In genomic region chr10:20040116-20040515, GRCm38 (mm10) we compare ENCODE assay signal across 11 mouse cellular contexts.
A peak's percentile ranks its signal among the peaks of the same experiment; 100 is the strongest.
DNase-seq lines count a peak whose midpoint lies in the region; ATAC-seq and TF ChIP-seq lines count a peak whose summit lies in the region.
"Had no signal": no experiment of that assay in that cellular context is flagged by ENCODE, and none has a peak within 500 bp of the region (broad histone marks: within the 10 kb centered on the region; RNA-seq: fewer than 3 reads in every experiment).

No protein-coding gene starts in this region.

- no peak overlapping the region for H3K4me2 ChIP-seq in heart, embryonic 11.5 days
- H3K4me2 ChIP-seq in CH12.LX (ENCODE audit: insufficient read depth, low read depth, poor library complexity, severe bottlenecking), result no peak overlapping the region
- no peak overlapping the region for H3K4me2 ChIP-seq in stomach, postnatal 0 days (replicated peaks; ENCODE audit: low read depth)
- H3K4me2 ChIP-seq: liver, embryonic 12.5 days; midbrain, embryonic 15.5 days had no signal

- TF ChIP-seq RAD21 in CH12.LX (IDR thresholded peaks at IDR 0.05; ENCODE audit: low read depth, low read length), result no peak

- TF ChIP-seq POLR2A in CH12.LX (IDR thresholded peaks at IDR 0.05; ENCODE audit: low read depth, low read length), result no peak

- dilution Hi-C loops in CH12.LX (cut with MboI; ENCODE audit: extremely low pct_ligation_motif_present, extremely low pct_unique_long_range_greater_than_20kb, low sequenced_read_pairs), result no loop called here

- TF ChIP-seq EP300 in CH12.LX (IDR thresholded peaks at IDR 0.05; ENCODE audit: low read length), result no peak
- no peak for TF ChIP-seq EP300 in stomach, postnatal 0 days (optimal IDR thresholded peaks at IDR 0.05)

- H3K9ac ChIP-seq in heart, embryonic 11.5 days (ENCODE audit: low read depth, low read length), result no peak overlapping the region
- H3K9ac ChIP-seq in CH12.LX (ENCODE audit: insufficient read depth, low read depth), result no peak overlapping the region
- H3K9ac ChIP-seq in stomach, postnatal 0 days (ENCODE audit: low read length), result no peak overlapping the region
- H3K9ac ChIP-seq: liver, embryonic 12.5 days; midbrain, embryonic 15.5 days had no signal

- H3K27ac ChIP-seq in heart, embryonic 11.5 days (ENCODE audit: low read depth, low read length), result no peak overlapping the region
- H3K27ac ChIP-seq in CH12.LX (ENCODE audit: insufficient read depth, low read depth), result peak overlapping the region; percentile 33; the same call in 1 of the 2 replicates
- H3K27ac ChIP-seq in stomach, postnatal 0 days (replicated peaks), result no peak overlapping the region
- H3K27ac ChIP-seq: liver, embryonic 12.5 days; midbrain, embryonic 15.5 days had no signal

- in situ Hi-C loops in CH12.LX (cut with MboI; ENCODE audit: low pct_ligation_motif_present, low pct_unique_long_range_greater_than_20kb, low sequenced_read_pairs), result no loop called here

- 84% methylated on average over 7 of the region's 7 CpGs for WGBS in heart, embryonic 11.5 days (ENCODE audit: insufficient replicate concordance)
- WGBS in stomach, postnatal 0 days, result 56% methylated on average over 7 of the region's 7 CpGs

- peaks cover 12% of the 10 kb centered on the region for H3K79me2 ChIP-seq in CH12.LX (replicated peaks; ENCODE audit: control insufficient read depth, extremely low read depth, insufficient read depth, poor library complexity, severe bottlenecking)

- H3K9me3 ChIP-seq in heart, embryonic 11.5 days (replicated peaks; ENCODE audit: control insufficient read depth, low read length), result no peaks in the 10 kb centered on the region
- H3K9me3 ChIP-seq in CH12.LX (replicated peaks; ENCODE audit: low read length), result no peaks in the 10 kb centered on the region
- H3K9me3 ChIP-seq in stomach, postnatal 0 days (ENCODE audit: control insufficient read depth, low read length), result no peaks in the 10 kb centered on the region
- H3K9me3 ChIP-seq: liver, embryonic 12.5 days; midbrain, embryonic 15.5 days had no signal

- intact Hi-C loops in gastrocnemius, postnatal 36 days (cut with DNase I), result loop anchor here (10.0 kb wide), 1 partner anchor 105 kb away; the partner anchor contains the start of gene Map3k5

- H3K36me3 ChIP-seq in heart, embryonic 11.5 days (ENCODE audit: control insufficient read depth, insufficient read depth, low read length), result no peaks in the 10 kb centered on the region
- H3K36me3 ChIP-seq in CH12.LX (replicated peaks in 1 of 2; ENCODE audit: control insufficient read depth in 1 of 2, insufficient read depth in 1 of 2, low read length in 1 of 2), result peaks cover 22 to 44% of the 10 kb centered on the region in 2 experiments
- no peaks in the 10 kb centered on the region for H3K36me3 ChIP-seq in stomach, postnatal 0 days (ENCODE audit: control insufficient read depth, insufficient read depth, low read length)
- H3K36me3 ChIP-seq: liver, embryonic 12.5 days; midbrain, embryonic 15.5 days had no signal

- TF ChIP-seq CTCF in CH12.LX (conservative IDR thresholded peaks at IDR 0.05 in 1 of 2, IDR thresholded peaks at IDR 0.05 in 1 of 2; ENCODE audit: low read depth in 2 of 2, low read length in 2 of 2), result no peak
- no peak for TF ChIP-seq CTCF in stomach, postnatal 0 days (IDR thresholded peaks at IDR 0.05; ENCODE audit: low read depth)

- no peaks in the 10 kb centered on the region for H3K27me3 ChIP-seq in heart, embryonic 11.5 days (ENCODE audit: control insufficient read depth, insufficient read depth, low read length)
- no peaks in the 10 kb centered on the region for H3K27me3 ChIP-seq in CH12.LX (replicated peaks)
- H3K27me3 ChIP-seq in stomach, postnatal 0 days (ENCODE audit: control insufficient read depth, insufficient read depth, low read length), result no peaks in the 10 kb centered on the region
- H3K27me3 ChIP-seq: liver, embryonic 12.5 days; midbrain, embryonic 15.5 days had no signal

- peak; percentile 73 to 88 for DNase-seq in heart, adult 18-20 months
- DNase-seq in CH12.LX (ENCODE audit: extremely low read depth), result no peak
- peak; percentile 31 to 36 for DNase-seq in gastrocnemius, postnatal 36 days
- peak; percentile 71 to 87 for DNase-seq in kidney, postnatal 36 days
- no peak for DNase-seq in layer of hippocampus, adult 9-10 months (ENCODE audit: low spot score)
- no peak for DNase-seq in Muller cell, postnatal 12 days (ENCODE audit: inconsistent ontology term)
- DNase-seq in stomach, postnatal 0 days (ENCODE audit: low spot score), result no peak
- DNase-seq: thymus, adult 2 months had no signal

- no peaks in the 10 kb centered on the region for H3K4me1 ChIP-seq in heart, embryonic 11.5 days (ENCODE audit: control insufficient read depth, insufficient read depth, low read length)
- peaks cover 8 to 64% of the 10 kb centered on the region in 2 experiments for H3K4me1 ChIP-seq in CH12.LX (ENCODE audit: control insufficient read depth in 1 of 2, insufficient read depth in 2 of 2)
- H3K4me1 ChIP-seq in stomach, postnatal 0 days (replicated peaks; ENCODE audit: control insufficient read depth, insufficient read depth), result no peaks in the 10 kb centered on the region
- H3K4me1 ChIP-seq: midbrain, embryonic 15.5 days had no signal

- ATAC-seq in heart, embryonic 11.5 days (replicated peaks; ENCODE audit: insufficient number of reproducible peaks, low FRiP score, low TSS enrichment), result no peak
- ATAC-seq in stomach, postnatal 0 days (ENCODE audit: low FRiP score, low TSS enrichment), result no peak
- ATAC-seq: liver, embryonic 12.5 days; midbrain, embryonic 15.5 days had no signal

- H3K4me3 ChIP-seq in heart, embryonic 11.5 days (ENCODE audit: low read depth, low read length), result no peak overlapping the region
- H3K4me3 ChIP-seq in CH12.LX (replicated peaks in 1 of 3; ENCODE audit: low read depth in 2 of 3, low read length in 2 of 3, poor library complexity in 1 of 3), result no peak overlapping the region
- no peak overlapping the region for H3K4me3 ChIP-seq in stomach, postnatal 0 days (ENCODE audit: low read depth, low read length)
- H3K4me3 ChIP-seq: liver, embryonic 12.5 days; midbrain, embryonic 15.5 days had no signal

TF ChIP-seq in CH12.LX, 34 proteins besides CTCF, POLR2A, EP300 and RAD21:
- TF ChIP-seq JUN (IDR thresholded peaks at IDR 0.05; ENCODE audit: insufficient read depth, low read depth, low read length) (no peak), NRF1 (IDR thresholded peaks at IDR 0.05; ENCODE audit: low read depth, low read length) (no peak), USF2 (conservative IDR thresholded peaks at IDR 0.05; ENCODE audit: low read depth, low read length) (no peak), MAX (IDR thresholded peaks at IDR 0.05; ENCODE audit: low read length) (no peak), ELF1 (IDR thresholded peaks at IDR 0.05; ENCODE audit: low read depth, low read length) (no peak), E2F4 (IDR thresholded peaks at IDR 0.05; ENCODE audit: insufficient replicate concordance, low read depth, low read length) (no peak), TCF12 (IDR thresholded peaks at IDR 0.05; ENCODE audit: low read depth, low read length) (no peak), CHD1 (IDR thresholded peaks at IDR 0.05; ENCODE audit: low read depth, low read length) (no peak), MAZ (IDR thresholded peaks at IDR 0.05; ENCODE audit: low read depth, low read length) (no peak), USF1 (IDR thresholded peaks at IDR 0.05; ENCODE audit: low read depth, low read length) (no peak), MYC (IDR thresholded peaks at IDR 0.05; ENCODE audit: low read depth, low read length) (no peak), ZC3H11A (IDR thresholded peaks at IDR 0.05; ENCODE audit: low read depth, low read length) (no peak), JUND (conservative IDR thresholded peaks at IDR 0.05; ENCODE audit: low read depth, low read length) (no peak), TBP (conservative IDR thresholded peaks at IDR 0.05; ENCODE audit: low read depth, low read length) (no peak)
TF ChIP-seq in CH12.LX: peak in this region for 0.

Comparison
In these comparisons a context has a peak if more than half of its experiments do, and no peak if none do; other contexts are left out.
1. DNase-seq: peak in heart, adult 18-20 months (2 of 2), gastrocnemius, postnatal 36 days (2 of 2) and kidney, postnatal 36 days (2 of 2); none in CH12.LX (single experiment), layer of hippocampus, adult 9-10 months (single experiment), Muller cell, postnatal 12 days (single experiment) and stomach, postnatal 0 days (single experiment).